In the genomic region with DNA sequence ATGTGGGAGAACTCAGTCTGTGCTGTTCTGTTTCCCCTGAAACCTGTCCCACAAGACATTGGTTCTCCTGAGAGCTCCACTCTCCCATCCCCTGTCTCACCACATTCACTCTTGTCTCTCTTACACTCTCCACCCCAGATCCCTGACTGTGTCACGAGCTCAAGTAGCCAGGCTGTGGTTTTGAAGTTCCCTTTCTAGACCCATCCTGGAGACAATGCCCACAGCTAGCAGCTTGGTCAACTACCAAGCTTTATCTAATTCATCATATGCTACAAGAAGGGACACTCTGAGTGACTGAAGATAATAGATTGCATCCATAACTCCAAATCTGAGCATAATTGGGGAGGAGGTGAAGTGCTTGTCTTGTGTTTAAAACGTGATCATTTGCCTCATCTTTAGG, we compare ENCODE assay signal across 22 mouse cellular contexts. TPM values are rescaled to one million over a fixed set of nuclear protein-coding genes. Genes with fewer than 3 reads are reported as not detected.
"Had no signal": no experiment of that assay in that cellular context is flagged by ENCODE, and none has a peak within 500 bp of the region (broad histone marks: within the 10 kb centered on the region; RNA-seq: fewer than 3 reads in every experiment).

No protein-coding gene starts in this region.

RNA-seq across cellular contexts. Expression of gene Serpina3n, which starts 15.5 kb away (rescaled TPM):
- polyA plus RNA-seq: embryonic facial prominence, embryonic 10.5 days; embryonic facial prominence, embryonic 13.5 days; erythroblast, embryonic 14.5 days; forebrain, embryonic 10.5 days; forebrain, embryonic 11.5 days; forebrain, embryonic 12.5 days; forebrain, embryonic 13.5 days; forebrain, embryonic 14.5 days; forebrain, embryonic 15.5 days; forebrain, embryonic 16.5 days had no signal

RNA-seq across cellular contexts. Expression of gene Serpina3k, which starts 52.8 kb away (rescaled TPM):
- total RNA-seq: forebrain, postnatal 0 days; gastrocnemius, postnatal 14 days; heart, adult 18-20 months had no signal
- polyA plus RNA-seq: cerebellum, adult 2 months; cortical plate, adult 2 months; embryonic facial prominence, embryonic 10.5 days; embryonic facial prominence, embryonic 11.5 days; embryonic facial prominence, embryonic 12.5 days; embryonic facial prominence, embryonic 13.5 days; embryonic facial prominence, embryonic 14.5 days; embryonic facial prominence, embryonic 15.5 days; erythroblast, embryonic 14.5 days; forebrain, embryonic 10.5 days; forebrain, embryonic 11.5 days; forebrain, embryonic 12.5 days; forebrain, embryonic 13.5 days; forebrain, embryonic 14.5 days; forebrain, embryonic 15.5 days; forebrain, embryonic 16.5 days; forebrain, postnatal 0 days; frontal cortex, adult 2 months; heart, adult 2 months had no signal

RNA-seq across cellular contexts. Expression of gene Serpina3m, which starts 52.8 kb away (rescaled TPM):
- total RNA-seq: forebrain, postnatal 0 days; gastrocnemius, adult 2 months; gastrocnemius, postnatal 14 days; heart, adult 2 months had no signal
- polyA plus RNA-seq: cerebellum, adult 2 months; cortical plate, adult 2 months; embryonic facial prominence, embryonic 10.5 days; embryonic facial prominence, embryonic 11.5 days; embryonic facial prominence, embryonic 12.5 days; embryonic facial prominence, embryonic 13.5 days; embryonic facial prominence, embryonic 14.5 days; embryonic facial prominence, embryonic 15.5 days; erythroblast, embryonic 14.5 days; forebrain, embryonic 10.5 days; forebrain, embryonic 11.5 days; forebrain, embryonic 12.5 days; forebrain, embryonic 13.5 days; forebrain, embryonic 14.5 days; forebrain, embryonic 15.5 days; forebrain, embryonic 16.5 days; forebrain, postnatal 0 days; frontal cortex, adult 2 months; heart, adult 2 months had no signal
